Comparison of ENCODE assay signal across 9 mouse cellular contexts in the genomic region with DNA sequence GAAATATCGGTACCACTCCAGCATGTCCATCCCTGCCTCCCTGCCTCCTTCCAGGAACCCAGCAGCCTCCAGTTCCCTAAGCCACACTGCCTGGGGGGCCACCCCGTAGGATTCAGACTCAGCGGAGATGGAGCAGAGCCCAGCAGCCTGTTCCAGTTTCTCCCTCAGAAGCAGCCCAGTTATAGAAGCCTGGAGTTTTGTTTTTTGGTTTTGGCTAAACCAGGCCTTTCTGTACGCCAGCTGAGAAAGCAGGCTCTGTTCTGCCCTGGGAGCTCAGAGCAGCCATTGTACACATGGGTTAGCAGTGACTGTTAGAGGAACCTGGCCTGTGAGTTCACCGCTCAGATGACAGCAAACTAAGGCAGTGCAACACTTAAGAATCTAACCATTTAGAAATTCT. TPM values are rescaled to one million over a fixed set of nuclear protein-coding genes. Genes with fewer than 3 reads are reported as not detected.
DNase-seq lines count a peak whose midpoint lies in the region; ATAC-seq and TF ChIP-seq lines count a peak whose summit lies in the region.
"Had no signal": no experiment of that assay in that cellular context is flagged by ENCODE, and none has a peak within 500 bp of the region (broad histone marks: within the 10 kb centered on the region; RNA-seq: fewer than 3 reads in every experiment).

No protein-coding gene starts in this region.

- peak; percentile 36 to 59 for DNase-seq in cerebellum, postnatal 10 days
- peak; percentile 60 for DNase-seq in forebrain, postnatal 0 days
- DNase-seq in limb, embryonic 11.5 days (ENCODE audit: low spot score), result no peak
- DNase-seq in lung, postnatal 14 days, result no peak
- DNase-seq in natural killer cell, adult 2 months (ENCODE audit: low spot score in 2 of 2), result no peak
- DNase-seq in adrenal gland, postnatal 14 days, result no peak
- DNase-seq in adrenal gland, postnatal 10 days, result no peak

- peak overlapping the region; percentile 62 for H3K27ac ChIP-seq in forebrain, postnatal 0 days (ENCODE audit: low read depth, low read length)
- peak overlapping the region; percentile 79 for H3K27ac ChIP-seq in hindbrain, embryonic 12.5 days
- H3K27ac ChIP-seq in limb, embryonic 11.5 days (replicated peaks; ENCODE audit: low read depth, low read length), result peak overlapping the region; percentile 21; the same call in 1 of the 2 replicates
- H3K27ac ChIP-seq: heart, embryonic 15.5 days had no signal

- H3K4me3 ChIP-seq in forebrain, postnatal 0 days (ENCODE audit: low read depth, low read length), result no peak overlapping the region
- no peak overlapping the region for H3K4me3 ChIP-seq in hindbrain, embryonic 12.5 days
- H3K4me3 ChIP-seq in limb, embryonic 11.5 days (ENCODE audit: low read depth, low read length), result no peak overlapping the region
- H3K4me3 ChIP-seq: heart, embryonic 15.5 days had no signal

- H3K27me3 ChIP-seq in forebrain, postnatal 0 days (ENCODE audit: insufficient read depth, low read length), result no peaks in the 10 kb centered on the region
- peaks cover 7% of the 10 kb centered on the region; the same call in 1 of the 2 replicates for H3K27me3 ChIP-seq in hindbrain, embryonic 12.5 days
- no peaks in the 10 kb centered on the region for H3K27me3 ChIP-seq in limb, embryonic 11.5 days (ENCODE audit: control insufficient read depth, insufficient read depth, low read length)

- no peaks in the 10 kb centered on the region for H3K36me3 ChIP-seq in forebrain, postnatal 0 days (ENCODE audit: insufficient read depth)
- H3K36me3 ChIP-seq in hindbrain, embryonic 12.5 days, result no peaks in the 10 kb centered on the region
- no peaks in the 10 kb centered on the region for H3K36me3 ChIP-seq in limb, embryonic 11.5 days (ENCODE audit: control insufficient read depth, insufficient read depth, low read length)
- H3K36me3 ChIP-seq: heart, embryonic 15.5 days had no signal

- H3K9me3 ChIP-seq in forebrain, postnatal 0 days (ENCODE audit: low read length), result no peaks in the 10 kb centered on the region
- no peaks in the 10 kb centered on the region for H3K9me3 ChIP-seq in hindbrain, embryonic 12.5 days (replicated peaks)
- no peaks in the 10 kb centered on the region for H3K9me3 ChIP-seq in limb, embryonic 11.5 days (ENCODE audit: control insufficient read depth, low read length)
- H3K9me3 ChIP-seq: heart, embryonic 15.5 days had no signal

- 42% methylated on average over 5 of the region's 5 CpGs for WGBS in forebrain, postnatal 0 days
- 71% methylated on average over 5 of the region's 5 CpGs for WGBS in hindbrain, embryonic 12.5 days
- WGBS in limb, embryonic 11.5 days, result 81% methylated on average over 5 of the region's 5 CpGs

- peaks cover 10% of the 10 kb centered on the region; the same call in 1 of the 2 replicates for H3K4me1 ChIP-seq in forebrain, postnatal 0 days (ENCODE audit: insufficient read depth)
- peaks cover 30% of the 10 kb centered on the region for H3K4me1 ChIP-seq in hindbrain, embryonic 12.5 days
- H3K4me1 ChIP-seq in limb, embryonic 11.5 days (ENCODE audit: control insufficient read depth, insufficient read depth, low read length), result no peaks in the 10 kb centered on the region

- peak; percentile 83 for ATAC-seq in forebrain, postnatal 0 days
- ATAC-seq in hindbrain, embryonic 12.5 days (ENCODE audit: low FRiP score), result no peak
- ATAC-seq in limb, embryonic 11.5 days (ENCODE audit: insufficient number of reproducible peaks, low FRiP score, low TSS enrichment, low read depth), result no peak

- peak overlapping the region; percentile 13; the same call in 1 of the 2 replicates for H3K4me2 ChIP-seq in forebrain, postnatal 0 days (ENCODE audit: low read depth)
- H3K4me2 ChIP-seq in hindbrain, embryonic 12.5 days (replicated peaks), result no peak overlapping the region
- no peak overlapping the region for H3K4me2 ChIP-seq in limb, embryonic 11.5 days (ENCODE audit: low read depth, severe bottlenecking)
- H3K4me2 ChIP-seq: heart, embryonic 15.5 days had no signal

- H3K9ac ChIP-seq in forebrain, postnatal 0 days, result no peak overlapping the region
- H3K9ac ChIP-seq in hindbrain, embryonic 12.5 days, result no peak overlapping the region
- no peak overlapping the region for H3K9ac ChIP-seq in limb, embryonic 11.5 days (ENCODE audit: low read length)
- H3K9ac ChIP-seq: heart, embryonic 15.5 days had no signal

- TF ChIP-seq CTCF in forebrain, postnatal 0 days (IDR thresholded peaks at IDR 0.05; ENCODE audit: low read depth), result no peak

RNA-seq across cellular contexts. Expression of a gene that starts 3.7 kb away (rescaled TPM):
- total RNA-seq in forebrain, postnatal 0 days (2014; rRNA removed), result 0.62 and 6.8 TPM in 2 replicates
- polyA plus RNA-seq in forebrain, postnatal 0 days (2015; fragmentation: Nextera tagmentation; extraction: Ambion mirVana), result 3.4 and 5.5 TPM in 2 replicates
- 66.9 and 90.7 TPM in 2 replicates for polyA plus RNA-seq in hindbrain, embryonic 12.5 days (2016; fragmentation: Nextera tagmentation; extraction: Ambion mirVana)
- polyA plus RNA-seq in limb, embryonic 11.5 days (2014; fragmentation: Nextera tagmentation; extraction: Ambion mirVana), result 15.2 and 18.9 TPM in 2 replicates
- 1.6 and 2.9 TPM in 2 replicates for total RNA-seq in adrenal gland, postnatal 14 days (2021)
- under 1 TPM; 0.78 to 0.85 TPM for total RNA-seq in adrenal gland, postnatal 10 days (2021)

Comparison
In these comparisons a context has a peak if more than half of its experiments do, and no peak if none do; other contexts are left out.
1. DNase-seq: peak in cerebellum, postnatal 10 days (2 of 2) and forebrain, postnatal 0 days (single experiment); none in limb, embryonic 11.5 days (single experiment), lung, postnatal 14 days (single experiment), natural killer cell, adult 2 months (0 of 2), adrenal gland, postnatal 14 days (single experiment) and adrenal gland, postnatal 10 days (single experiment).
2. H3K27ac ChIP-seq: peak in every context shown above with its lines; median percentile 79 in hindbrain, embryonic 12.5 days; 62 in forebrain, postnatal 0 days; 21 in limb, embryonic 11.5 days.